Mouse (Mus musculus) liver, embryonic 11.5 days (tissue): ENCODE data around the gene Art2b. TPM values are rescaled to one million over a fixed set of nuclear protein-coding genes. Genes with fewer than 3 reads are reported as not detected.
"Not testable (repeated sequence)": the region's sequence is repeated elsewhere in the genome, so short reads cannot be mapped to it uniquely, and the experiment has no call there.

Experiments used
- ATAC-seq: fragments of 200-750 bp; cut with Nextera tagmentation; replicated peaks from 2 replicates; pipeline ENCODE4 v1.8.0; 2017; ENCODE audit warnings: moderate number of reproducible peaks, mild to moderate bottlenecking, moderate TSS enrichment, moderate library complexity; ENCODE audit not compliant: low FRiP score
- DNase-seq: peaks from one replicate; pipeline ENCODE4 v3.0.0-alpha.2; 2017; ENCODE audit warnings: low spot score
- H3K27ac ChIP-seq: fragments of 300-500 bp; sonication (generic); 2 replicates; pipeline ENCODE4 v1.5.1; 2014; ENCODE audit warnings: mild to moderate bottlenecking, low read depth, low read length, control low read depth
- H3K27me3 ChIP-seq: fragments of 300-500 bp; sonication (generic); replicated peaks from 2 replicates; pipeline ENCODE4 v1.6.1; 2014; ENCODE audit warnings: low read length, mixed read lengths; ENCODE audit not compliant: control insufficient read depth, insufficient read depth
- H3K36me3 ChIP-seq: fragments of 300-500 bp; sonication (generic); 2 replicates; pipeline ENCODE4 v1.6.1; 2014; ENCODE audit warnings: mild to moderate bottlenecking, low read length, moderate library complexity, mixed read lengths; ENCODE audit not compliant: control insufficient read depth, insufficient read depth
- H3K4me1 ChIP-seq: fragments of 300-500 bp; sonication (generic); replicated peaks from 2 replicates; pipeline ENCODE4 v1.6.1; 2014; ENCODE audit warnings: low read length, mixed read lengths; ENCODE audit not compliant: control insufficient read depth, insufficient read depth
- H3K4me2 ChIP-seq: fragments of 300-500 bp; sonication (generic); 2 replicates; pipeline ENCODE4 v1.6.1; 2014; ENCODE audit warnings: mild to moderate bottlenecking, control low read depth, moderate library complexity
- H3K4me3 ChIP-seq: fragments of 300-500 bp; sonication (generic); 2 replicates; pipeline ENCODE4 v1.5.1; 2014; ENCODE audit warnings: low read depth, low read length, control low read depth
- H3K9ac ChIP-seq: fragments of 300-500 bp; sonication (generic); 2 replicates; pipeline ENCODE4 v1.6.1; 2014; ENCODE audit warnings: low read depth, low read length, control low read depth
- H3K9me3 ChIP-seq: fragments of 300-500 bp; sonication (generic); 2 replicates; pipeline ENCODE4 v1.6.1; 2016; ENCODE audit warnings: low read length, inconsistent platforms, mixed read lengths; ENCODE audit not compliant: control insufficient read depth
- WGBS: fragments of 180-500 bp; shearing (Covaris S2); extraction: QIAGEN DNeasy Blood & Tissue Kit; methylation state at CpG from one replicate; pipeline ENCODE4 v1.1.7; 2014; 5-methylcytosine and 5-hydroxymethylcytosine counted together
- polyA plus RNA-seq: library from polyadenylated mRNA; unstranded; fragments of >200 nt; fragmentation: Nextera tagmentation; extraction: Ambion mirVana; gene quantifications from 2 replicates; pipeline ENCODE4 v1.2.1, GENCODE M21; 2014

Art2b gene
- polyA plus RNA-seq, 1 experiment from 2014 or later, result not detected

- not testable (repeated sequence) for H3K4me1 ChIP-seq, H3K36me3 ChIP-seq, H3K9ac ChIP-seq, ATAC-seq, H3K27me3 ChIP-seq, DNase-seq, H3K4me2 ChIP-seq, H3K4me3 ChIP-seq, H3K9me3 ChIP-seq, H3K27ac ChIP-seq
- 46% methylated on average over 6 of the region's 6 CpGs for WGBS
Measured at GRCm38 (mm10) chr7:101584271-101584670, 1.1 kb downstream of the Art2b start.

GRCm38 (mm10) chr7:101582012-101582411, 3.4 kb downstream of the Art2b start:
- Histone ChIP-seq H3K9me3 (no peaks in the 10 kb centered on the region), H3K9ac (no peak overlapping the region), H3K27me3 (no peaks in the 10 kb centered on the region), H3K27ac (no peak overlapping the region), H3K4me1 (no peaks in the 10 kb centered on the region), H3K36me3 (no peaks in the 10 kb centered on the region), H3K4me3 (no peak overlapping the region), H3K4me2 (no peak overlapping the region)
- DNase-seq, result no peak
- WGBS, result 74% methylated on average over 7 of the region's 7 CpGs
- ATAC-seq, result no peak

- H3K4me2 ChIP-seq, DNase-seq, H3K4me3 ChIP-seq, ATAC-seq, H3K4me1 ChIP-seq, H3K27ac ChIP-seq, H3K27me3 ChIP-seq, H3K9ac ChIP-seq, H3K9me3 ChIP-seq, H3K36me3 ChIP-seq: not testable (repeated sequence)
- WGBS, result 76% methylated on average over 3 of the region's 3 CpGs
Measured at GRCm38 (mm10) chr7:101580863-101581262, 4.5 kb downstream of the Art2b start.

- Histone ChIP-seq H3K4me2 (no peak overlapping the region), H3K36me3 (no peaks in the 10 kb centered on the region), H3K27ac (no peak overlapping the region), H3K4me1 (no peaks in the 10 kb centered on the region), H3K9ac (no peak overlapping the region), H3K27me3 (no peaks in the 10 kb centered on the region), H3K9me3 (no peaks in the 10 kb centered on the region), H3K4me3 (no peak overlapping the region)
- ATAC-seq (no peak), DNase-seq (no peak)
- 46% methylated on average over 3 of the region's 3 CpGs for WGBS
Measured at GRCm38 (mm10) chr7:101574413-101574812, 11.0 kb downstream of the Art2b start.

- 77% methylated on average over 11 of the region's 12 CpGs for WGBS
- not testable (repeated sequence) for DNase-seq, H3K4me3 ChIP-seq
Measured at GRCm38 (mm10) chr7:101573636-101574035, 11.8 kb downstream of the Art2b start.

GRCm38 (mm10) chr7:101564086-101564485, 21.3 kb downstream of the Art2b start:
- WGBS, result 77% methylated on average over 2 of the region's 2 CpGs
- Histone ChIP-seq H3K4me1 (no peaks in the 10 kb centered on the region), H3K4me3 (no peak overlapping the region), H3K9me3 (no peaks in the 10 kb centered on the region), H3K36me3 (no peaks in the 10 kb centered on the region), H3K27me3 (no peaks in the 10 kb centered on the region), H3K4me2 (no peak overlapping the region), H3K9ac (no peak overlapping the region), H3K27ac (no peak overlapping the region)
- DNase-seq (no peak), ATAC-seq (no peak)

More at GRCm38 (mm10) chr7:101573636-101574035, 11.8 kb downstream of the Art2b start:
- not testable (repeated sequence) for H3K27ac ChIP-seq, H3K4me1 ChIP-seq, H3K4me2 ChIP-seq, ATAC-seq, H3K27me3 ChIP-seq, H3K9ac ChIP-seq, H3K9me3 ChIP-seq, H3K36me3 ChIP-seq

- H3K4me2 ChIP-seq, H3K4me1 ChIP-seq, H3K36me3 ChIP-seq, H3K27ac ChIP-seq, H3K4me3 ChIP-seq, H3K9me3 ChIP-seq, H3K9ac ChIP-seq, ATAC-seq, H3K27me3 ChIP-seq, DNase-seq: not testable (repeated sequence)
- WGBS, result 51% methylated on average over 5 of the region's 5 CpGs
Measured at GRCm38 (mm10) chr7:101559393-101559792, 26.0 kb downstream of the Art2b start.

GRCm38 (mm10) chr7:101557391-101557790, 28.0 kb downstream of the Art2b start:
- WGBS, result 71% methylated on average over 1 of the region's 1 CpGs
- Histone ChIP-seq H3K4me1 (no peaks in the 10 kb centered on the region), H3K27me3 (no peaks in the 10 kb centered on the region), H3K36me3 (no peaks in the 10 kb centered on the region), H3K4me2 (no peak overlapping the region), H3K9ac (no peak overlapping the region), H3K9me3 (no peaks in the 10 kb centered on the region), H3K27ac (no peak overlapping the region), H3K4me3 (no peak overlapping the region)
- DNase-seq, result no peak
- ATAC-seq, result no peak

- H3K36me3 ChIP-seq, DNase-seq, H3K9me3 ChIP-seq, ATAC-seq, H3K4me2 ChIP-seq, H3K4me3 ChIP-seq, H3K27me3 ChIP-seq, H3K4me1 ChIP-seq, H3K9ac ChIP-seq, H3K27ac ChIP-seq: not testable (repeated sequence)
- 85% methylated on average over 3 of the region's 3 CpGs for WGBS
Measured at GRCm38 (mm10) chr7:101555473-101555872, 29.9 kb downstream of the Art2b start.
